Mouse (Mus musculus): ENCODE results near the gene Baiap2.

Gene Baiap2

GRCm38 (mm10) chr11:120045341-120045740, 102.8 kb downstream of the Baiap2 start:
- DNase-seq (ENCODE audit: low spot score): no peak

DNA sequence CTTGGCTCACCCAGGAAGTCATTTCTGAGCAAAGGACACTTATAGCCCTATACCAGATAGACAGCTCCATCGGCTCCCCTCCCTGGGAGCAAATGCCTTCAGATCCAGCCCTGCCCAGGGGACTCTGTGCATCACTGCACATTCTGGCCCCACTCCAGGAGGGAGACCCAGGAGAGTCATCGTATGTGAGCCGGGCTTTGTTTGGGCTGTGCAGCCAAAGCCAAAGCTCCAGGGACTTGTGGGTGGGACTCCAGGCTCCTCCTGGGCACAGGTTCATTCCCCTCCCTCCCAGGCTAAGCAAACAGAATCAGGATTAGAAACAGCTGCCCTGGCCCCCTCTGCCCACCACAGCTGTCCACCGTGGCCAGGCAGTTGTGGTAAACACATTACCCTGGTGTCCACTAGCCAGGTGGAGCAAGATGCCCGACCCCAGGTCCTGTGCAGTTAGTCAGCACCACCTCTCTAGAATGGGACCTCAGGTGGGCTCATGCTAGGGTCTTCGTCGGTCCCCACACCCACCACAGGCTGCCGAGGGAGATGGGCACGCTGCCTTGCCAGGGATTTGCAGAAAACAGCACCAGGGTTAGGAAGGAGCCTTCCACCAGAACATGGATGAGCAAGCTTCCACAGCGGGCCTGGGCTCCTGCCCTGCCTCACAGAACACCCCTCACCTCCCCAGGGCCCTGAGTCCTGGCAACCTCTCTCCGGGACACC, 103.4 kb downstream of the Baiap2 start:
- no peak for DNase-seq (ENCODE audit: low spot score)

GRCm38 (mm10) chr11:120046553-120047191, 104.1 kb downstream of the Baiap2 start, which contains the start of gene Aatk:
TSS of gene Aatk (minus strand) at chr11:120047167.
- no peak for DNase-seq (ENCODE audit: low spot score)

DNA sequence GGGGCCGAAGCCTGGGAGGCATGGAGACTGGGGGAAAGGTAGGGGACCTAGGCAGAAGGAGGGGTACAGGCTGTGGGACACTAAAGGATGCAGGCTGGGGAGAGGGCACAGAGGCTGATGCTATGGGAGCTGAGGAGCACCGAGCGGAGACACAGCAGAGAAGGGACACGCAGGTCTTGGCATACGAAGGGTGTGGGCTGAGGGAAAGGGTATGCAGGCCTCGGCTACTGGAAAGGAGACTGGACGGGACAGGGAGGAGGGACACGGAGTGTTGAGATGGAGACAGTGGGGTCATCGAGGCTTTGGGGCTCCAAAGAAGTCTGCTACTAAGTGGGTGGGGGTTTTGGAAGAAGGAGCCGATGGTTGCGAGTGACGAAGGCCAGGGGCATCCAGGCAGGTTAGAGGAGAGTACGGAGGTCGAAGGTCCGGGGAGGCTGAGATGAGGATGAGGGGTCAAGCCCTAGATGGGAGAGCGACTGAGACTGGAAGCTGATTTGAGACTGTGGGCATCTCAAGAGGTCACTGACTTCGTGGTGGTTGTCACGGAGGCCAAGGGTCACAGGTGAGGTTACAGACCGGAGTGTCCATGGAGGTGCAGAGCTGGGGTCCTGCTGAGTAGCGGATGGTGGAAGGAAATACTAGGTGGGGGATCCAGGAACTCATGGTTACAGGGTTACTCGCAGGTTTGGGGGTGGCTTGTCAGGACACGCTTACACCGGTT, 105.1 kb downstream of the Baiap2 start:
- DNase-seq (ENCODE audit: low spot score): no peak

- DNase-seq (ENCODE audit: low spot score): no peak
Observed at GRCm38 (mm10) chr11:120048252-120048556, 105.6 kb downstream of the Baiap2 start.

DNA sequence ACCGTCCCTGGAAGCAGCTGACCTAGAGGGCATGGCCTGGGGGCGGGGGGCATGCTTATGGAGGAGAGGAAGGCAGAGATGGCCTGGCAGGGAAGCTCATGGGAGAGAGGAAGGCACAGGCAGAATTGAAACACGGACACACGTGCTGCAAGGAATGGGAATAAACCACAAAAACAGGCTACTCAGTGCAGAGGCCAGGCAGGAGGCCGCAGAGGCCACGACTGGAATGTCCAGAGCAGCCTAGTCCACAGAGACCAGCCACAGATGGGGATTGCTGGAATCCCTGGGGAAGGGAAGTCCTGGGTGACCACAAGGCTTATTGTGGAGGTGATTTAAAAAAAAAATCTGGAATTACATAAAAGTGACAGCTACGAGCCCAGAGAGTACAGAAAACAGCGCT, 106.5 kb downstream of the Baiap2 start:
- DNase-seq (ENCODE audit: low spot score): no peak

- DNase-seq (ENCODE audit: low spot score): no peak
Observed at GRCm38 (mm10) chr11:120051124-120051811, 108.7 kb downstream of the Baiap2 start.

- DNase-seq (ENCODE audit: low spot score): no peak
Observed at GRCm38 (mm10) chr11:120052274-120052673, 109.7 kb downstream of the Baiap2 start.

- DNase-seq (ENCODE audit: low spot score): no peak
Observed at GRCm38 (mm10) chr11:120053846-120054245, 111.3 kb downstream of the Baiap2 start.

- no peak for DNase-seq (ENCODE audit: low spot score)
Observed at GRCm38 (mm10) chr11:120055953-120056732, 113.6 kb downstream of the Baiap2 start.

All from urinary bladder, postnatal 10 days (tissue).